Mouse (Mus musculus) urinary bladder, postnatal 10 days (tissue): ENCODE data around the gene Krtap2-4.

ENCODE experiments used
- DNase-seq: peaks from one replicate; pipeline ENCODE4 v3.0.0; 2022; ENCODE audit warnings: low spot score

The Krtap2-4 gene

GRCm38 (mm10) chr11:99581564-99581963 is 33.1 kb downstream of the Krtap2-4 start:
- DNase-seq: no peak

- DNase-seq: no peak
Measured at GRCm38 (mm10) chr11:99581051-99581450, 33.6 kb downstream of the Krtap2-4 start.

GRCm38 (mm10) chr11:99580636-99581035 is 34.0 kb downstream of the Krtap2-4 start, which contains the start of gene Krtap1-5:
Gene Krtap1-5, minus strand, starts transcription at chr11:99581016.
- DNase-seq: no peak

GRCm38 (mm10) chr11:99574106-99574505 is 40.5 kb downstream of the Krtap2-4 start:
- DNase-seq: peak; percentile 30

GRCm38 (mm10) chr11:99573164-99573563 is 41.5 kb downstream of the Krtap2-4 start:
- no peak for DNase-seq

GRCm38 (mm10) chr11:99566530-99566929 is 48.1 kb downstream of the Krtap2-4 start, which contains the start of gene Krtap3-1:
Gene Krtap3-1, minus strand, starts transcription at chr11:99566630.
- DNase-seq: no peak
